Comparison of ENCODE assay signal across 20 mouse cellular contexts in the genomic region with DNA sequence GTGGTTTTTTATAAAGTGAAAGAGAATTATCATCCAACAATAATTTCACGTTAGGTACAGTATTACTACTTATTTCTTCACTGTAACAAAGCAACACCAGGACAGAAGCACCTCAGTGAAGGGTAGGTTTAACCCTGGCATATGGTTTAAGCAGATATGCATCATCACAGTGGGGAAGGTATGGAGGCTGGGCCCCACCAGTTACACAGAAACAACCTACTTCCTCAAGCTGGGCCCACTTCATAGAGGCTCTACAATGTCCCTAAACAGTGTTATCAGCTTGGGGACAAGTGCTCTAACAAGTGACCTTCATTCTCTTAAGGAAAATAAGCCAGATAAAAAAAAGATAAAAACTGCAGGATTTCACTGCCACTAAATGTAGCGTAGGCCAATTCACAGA.
DNase-seq lines count a peak whose midpoint lies in the region; ATAC-seq and TF ChIP-seq lines count a peak whose summit lies in the region.
"Had no signal": no experiment of that assay in that cellular context is flagged by ENCODE, and none has a peak within 500 bp of the region (broad histone marks: within the 10 kb centered on the region; RNA-seq: fewer than 3 reads in every experiment).

No protein-coding gene starts in this region.

- DNase-seq in 416B (ENCODE audit: low read depth): peak; percentile 15
- DNase-seq in MEL (ENCODE audit: low read depth, low spot score): peak; percentile 88
- no peak for DNase-seq in spleen, postnatal 10 days (ENCODE audit: low spot score in 2 of 2)
- no peak for DNase-seq in hindbrain, embryonic 11.5 days (ENCODE audit: low spot score)
- DNase-seq in layer of hippocampus, adult 11-12 months (ENCODE audit: low spot score): no peak
- DNase-seq: adrenal gland, postnatal 14 days; cerebellum, adult 9-10 months; forebrain, postnatal 0 days; gastrocnemius, postnatal 25 days; heart, adult 2 months; kidney, adult 11 months; lung, postnatal 10 days had no signal

- peak overlapping the region; percentile 56 for H3K27ac ChIP-seq in MEL (ENCODE audit: control insufficient read depth, low read depth, low read length)
- H3K27ac ChIP-seq in intestine, postnatal 0 days (ENCODE audit: low read depth, low read length): no peak overlapping the region
- H3K27ac ChIP-seq in liver, embryonic 16.5 days (ENCODE audit: low read length): no peak overlapping the region
- H3K27ac ChIP-seq in hindbrain, embryonic 11.5 days (ENCODE audit: low read depth, low read length): no peak overlapping the region
- H3K27ac ChIP-seq: embryonic facial prominence, embryonic 15.5 days; heart, adult 2 months; heart, embryonic 15.5 days; limb, embryonic 10.5 days; midbrain, embryonic 13.5 days; stomach, postnatal 0 days had no signal

- no peaks in the 10 kb centered on the region for H3K9me3 ChIP-seq in MEL (replicated peaks; ENCODE audit: insufficient read depth, low read length)
- no peaks in the 10 kb centered on the region for H3K9me3 ChIP-seq in intestine, postnatal 0 days (ENCODE audit: control insufficient read depth)
- H3K9me3 ChIP-seq in liver, embryonic 16.5 days (replicated peaks; ENCODE audit: control insufficient read depth, low read length): no peaks in the 10 kb centered on the region
- H3K9me3 ChIP-seq in hindbrain, embryonic 11.5 days (ENCODE audit: control insufficient read depth, low read length): no peaks in the 10 kb centered on the region
- H3K9me3 ChIP-seq: embryonic facial prominence, embryonic 15.5 days; heart, embryonic 15.5 days; limb, embryonic 10.5 days; midbrain, embryonic 13.5 days had no signal

- no peak overlapping the region for H3K4me2 ChIP-seq in intestine, postnatal 0 days (replicated peaks; ENCODE audit: low read depth)
- no peak overlapping the region for H3K4me2 ChIP-seq in liver, embryonic 16.5 days (ENCODE audit: low read depth, low read length)
- no peak overlapping the region for H3K4me2 ChIP-seq in hindbrain, embryonic 11.5 days (replicated peaks; ENCODE audit: low read depth, low read length)
- H3K4me2 ChIP-seq: embryonic facial prominence, embryonic 15.5 days; heart, embryonic 15.5 days; midbrain, embryonic 13.5 days had no signal

- WGBS in intestine, postnatal 0 days: 56% methylated on average over 2 of the region's 2 CpGs
- WGBS in liver, embryonic 16.5 days (ENCODE audit: insufficient replicate concordance): 43% methylated on average over 2 of the region's 2 CpGs
- 98% methylated on average over 2 of the region's 2 CpGs for WGBS in hindbrain, embryonic 11.5 days

- 0 out of 2 replicates have a peak overlapping the region, but pooled peaks have one; percentile 2 for H3K9ac ChIP-seq in MEL (ENCODE audit: control insufficient read depth, low read depth, low read length, poor library complexity, severe bottlenecking)
- no peak overlapping the region for H3K9ac ChIP-seq in intestine, postnatal 0 days (ENCODE audit: low read depth, low read length)
- no peak overlapping the region for H3K9ac ChIP-seq in liver, embryonic 16.5 days (ENCODE audit: low read depth, low read length)
- no peak overlapping the region for H3K9ac ChIP-seq in hindbrain, embryonic 11.5 days (ENCODE audit: low read depth, low read length)
- H3K9ac ChIP-seq: embryonic facial prominence, embryonic 15.5 days; forebrain, postnatal 0 days; heart, embryonic 15.5 days; midbrain, embryonic 13.5 days had no signal

- H3K36me3 ChIP-seq in MEL (ENCODE audit: control insufficient read depth in 1 of 2, insufficient read depth in 2 of 2, low read length in 2 of 2): peaks cover 19 to 20% of the 10 kb centered on the region in 2 experiments
- peaks cover 31% of the 10 kb centered on the region for H3K36me3 ChIP-seq in intestine, postnatal 0 days (ENCODE audit: control insufficient read depth, insufficient read depth)
- no peaks in the 10 kb centered on the region for H3K36me3 ChIP-seq in liver, embryonic 16.5 days (ENCODE audit: control insufficient read depth, insufficient read depth)
- no peaks in the 10 kb centered on the region for H3K36me3 ChIP-seq in hindbrain, embryonic 11.5 days (ENCODE audit: control insufficient read depth, insufficient read depth, low read length)

- TF ChIP-seq CTCF in MEL (IDR thresholded peaks at IDR 0.05 in 2 of 3, conservative IDR thresholded peaks at IDR 0.05 in 1 of 3; ENCODE audit: control insufficient read depth in 1 of 3, insufficient read depth in 1 of 3, low read depth in 2 of 3, low read length in 3 of 3, poor library complexity in 1 of 3, severe bottlenecking in 1 of 3): no peak
- no peak for TF ChIP-seq CTCF in intestine, postnatal 0 days (IDR thresholded peaks at IDR 0.05; ENCODE audit: low read depth)

- TF ChIP-seq POLR2A in MEL (IDR thresholded peaks at IDR 0.05; ENCODE audit: control insufficient read depth in 1 of 2, insufficient read depth in 1 of 2, low read depth in 1 of 2, low read length in 2 of 2, poor library complexity in 1 of 2): no peak

- no peak overlapping the region for H3K4me3 ChIP-seq in MEL (ENCODE audit: control insufficient read depth in 1 of 2, insufficient read depth in 1 of 2, low read depth in 2 of 2, low read length in 2 of 2)
- no peak overlapping the region for H3K4me3 ChIP-seq in intestine, postnatal 0 days (ENCODE audit: low read depth, low read length)
- H3K4me3 ChIP-seq in liver, embryonic 16.5 days (ENCODE audit: low read depth, low read length): no peak overlapping the region
- no peak overlapping the region for H3K4me3 ChIP-seq in hindbrain, embryonic 11.5 days (ENCODE audit: low read depth, low read length)
- H3K4me3 ChIP-seq: embryonic facial prominence, embryonic 15.5 days; heart, adult 2 months; heart, embryonic 15.5 days; limb, embryonic 10.5 days; midbrain, embryonic 13.5 days had no signal

- peak; percentile 72 to 76 for TF ChIP-seq EP300 in MEL (IDR thresholded peaks at IDR 0.05; ENCODE audit: low read depth in 1 of 2, low read length in 2 of 2)

- ATAC-seq in intestine, postnatal 0 days: peak; percentile 49; the same call in 1 of the 2 replicates
- ATAC-seq in liver, embryonic 16.5 days (ENCODE audit: low read depth): peak; percentile 74
- no peak for ATAC-seq in hindbrain, embryonic 11.5 days (ENCODE audit: low FRiP score)
- ATAC-seq: forebrain, postnatal 0 days; hindbrain, embryonic 16.5 days; midbrain, embryonic 13.5 days had no signal

- no peaks in the 10 kb centered on the region for H3K27me3 ChIP-seq in MEL (ENCODE audit: control insufficient read depth in 1 of 2, insufficient read depth in 2 of 2, low read length in 2 of 2)
- H3K27me3 ChIP-seq in intestine, postnatal 0 days (replicated peaks; ENCODE audit: control insufficient read depth, insufficient read depth, low read length): no peaks in the 10 kb centered on the region
- H3K27me3 ChIP-seq in liver, embryonic 16.5 days (ENCODE audit: control insufficient read depth, insufficient read depth, low read depth, low read length): no peaks in the 10 kb centered on the region
- no peaks in the 10 kb centered on the region for H3K27me3 ChIP-seq in hindbrain, embryonic 11.5 days (ENCODE audit: control insufficient read depth, insufficient read depth, low read length)
- H3K27me3 ChIP-seq: embryonic facial prominence, embryonic 15.5 days; heart, embryonic 15.5 days; midbrain, embryonic 13.5 days had no signal

- no peak for TF ChIP-seq RAD21 in MEL (IDR thresholded peaks at IDR 0.05; ENCODE audit: low read depth, low read length)

- H3K79me2 ChIP-seq in MEL (ENCODE audit: control insufficient read depth, insufficient read depth, low read length, poor library complexity): no peaks in the 10 kb centered on the region

- H3K4me1 ChIP-seq in MEL (ENCODE audit: control insufficient read depth in 1 of 2, insufficient read depth in 2 of 2, low read length in 2 of 2): peaks cover 9 to 12% of the 10 kb centered on the region in 2 experiments
- no peaks in the 10 kb centered on the region for H3K4me1 ChIP-seq in intestine, postnatal 0 days (replicated peaks; ENCODE audit: control insufficient read depth, insufficient read depth, low read length)
- no peaks in the 10 kb centered on the region for H3K4me1 ChIP-seq in liver, embryonic 16.5 days (ENCODE audit: control insufficient read depth, low read depth, low read length)
- no peaks in the 10 kb centered on the region for H3K4me1 ChIP-seq in hindbrain, embryonic 11.5 days (replicated peaks; ENCODE audit: control insufficient read depth, insufficient read depth, low read length)
- H3K4me1 ChIP-seq: embryonic facial prominence, embryonic 15.5 days; limb, embryonic 10.5 days; midbrain, embryonic 13.5 days had no signal

TF ChIP-seq in MEL, 35 proteins besides CTCF, POLR2A, EP300 and RAD21:
- TF ChIP-seq TCF12 (IDR thresholded peaks at IDR 0.05; ENCODE audit: low read depth, low read length) (peak; percentile 44; the same call in 1 of the 2 replicates), TAL1 (IDR thresholded peaks at IDR 0.05; ENCODE audit: low read length) (peak; percentile 70), SIN3A (IDR thresholded peaks at IDR 0.05; ENCODE audit: low read length) (peak; percentile 40; the same call in 1 of the 2 replicates), UBTF (IDR thresholded peaks at IDR 0.05; ENCODE audit: borderline replicate concordance, insufficient read depth, low read depth, low read length) (0 out of 2 replicates have a peak, but pooled peaks have one; percentile 20), ELF1 (IDR thresholded peaks at IDR 0.05; ENCODE audit: low read depth, low read length) (0 out of 2 replicates have a peak, but pooled peaks have one; percentile 10), ZC3H11A (IDR thresholded peaks at IDR 0.05; ENCODE audit: low read depth, low read length) (no peak), MXI1 (IDR thresholded peaks at IDR 0.05; ENCODE audit: low read depth, low read length) (no peak), GATA1 (IDR thresholded peaks at IDR 0.05; ENCODE audit: low read depth, low read length) (peak; percentile 75)

Comparison
In these comparisons a context has a peak if more than half of its experiments do, and no peak if none do; other contexts are left out.
1. DNase-seq: peak in 416B (single experiment) and MEL (single experiment); none in spleen, postnatal 10 days (0 of 2), hindbrain, embryonic 11.5 days (single experiment) and layer of hippocampus, adult 11-12 months (single experiment).